Mouse (Mus musculus): ENCODE results near the gene Gm42906. TPM values are rescaled to one million over a fixed set of nuclear protein-coding genes. Genes with fewer than 3 reads are reported as not detected.
A peak's percentile ranks its signal among the peaks of the same experiment; 100 is the strongest.

Gm42906 gene
- polyA plus RNA-seq, 1 experiment from 2014 or later: not detected

- H3K36me3 ChIP-seq (ENCODE audit: poor library complexity, severe bottlenecking): no peaks in the 10 kb centered on the region
- no peak overlapping the region for H3K27ac ChIP-seq
- no peak for ATAC-seq
- H3K9me3 ChIP-seq (replicated peaks): no peaks in the 10 kb centered on the region
- no peak overlapping the region for H3K9ac ChIP-seq
- H3K27me3 ChIP-seq: no peaks in the 10 kb centered on the region
- WGBS: 94% methylated on average over 5 of the region's 5 CpGs
- no peak overlapping the region for H3K4me2 ChIP-seq
- H3K4me1 ChIP-seq: no peaks in the 10 kb centered on the region
- no peak overlapping the region for H3K4me3 ChIP-seq
Measured at GRCm38 (mm10) chr5:151042911-151043310, 385.1 kb downstream of the Gm42906 start.

- Histone ChIP-seq H3K9me3 (replicated peaks) (no peaks in the 10 kb centered on the region), H3K9ac (no peak overlapping the region), H3K36me3 (ENCODE audit: poor library complexity, severe bottlenecking) (no peaks in the 10 kb centered on the region), H3K4me1 (no peaks in the 10 kb centered on the region), H3K27ac (no peak overlapping the region), H3K27me3 (no peaks in the 10 kb centered on the region), H3K4me2 (no peak overlapping the region), H3K4me3 (no peak overlapping the region)
- peak; percentile 24; the same call in 1 of the 2 replicates for ATAC-seq
- 72% methylated on average over 7 of the region's 7 CpGs for WGBS
Measured at GRCm38 (mm10) chr5:151037871-151038270, 390.1 kb downstream of the Gm42906 start.

DNA sequence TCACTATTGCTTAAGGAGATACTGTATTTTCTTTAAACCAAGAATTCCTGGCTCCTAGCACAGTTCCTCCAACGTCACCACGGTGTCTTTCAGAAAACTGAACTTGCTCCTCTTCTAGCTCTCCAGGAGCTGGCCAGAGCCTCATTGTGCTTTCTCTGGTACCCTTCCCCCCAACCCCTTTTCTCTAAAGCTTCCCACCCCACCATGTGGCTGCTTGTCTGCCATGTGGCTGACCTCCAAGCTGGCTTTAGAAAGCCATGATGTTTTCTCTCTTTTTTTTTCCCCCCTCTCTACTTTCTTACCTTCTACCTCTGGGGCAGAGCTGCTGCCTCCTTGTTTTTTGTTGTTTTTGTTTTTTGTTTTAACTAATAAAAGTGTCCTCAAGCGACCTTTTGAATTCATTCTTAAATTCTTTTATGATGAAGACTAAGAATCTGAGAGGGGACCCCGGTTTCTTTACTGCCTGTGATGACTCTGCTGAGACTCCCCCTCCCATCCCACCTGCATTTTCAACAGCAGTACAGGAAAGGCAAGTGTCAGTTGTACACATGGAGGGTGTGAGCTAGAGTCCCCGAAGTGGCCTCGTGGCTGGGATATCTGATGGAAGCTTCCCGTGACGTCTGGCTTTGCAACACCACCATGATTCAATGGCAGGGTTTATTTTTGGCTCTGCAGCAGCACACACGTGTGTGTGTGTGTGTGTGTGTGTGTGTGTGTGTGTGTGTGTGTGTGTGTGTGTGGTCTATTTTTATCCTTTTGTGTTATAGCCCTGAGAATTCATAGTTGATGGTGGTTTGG is 393.0 kb downstream of the Gm42906 start:
- H3K9me3 ChIP-seq (replicated peaks): no peaks in the 10 kb centered on the region
- H3K36me3 ChIP-seq (ENCODE audit: poor library complexity, severe bottlenecking): no peaks in the 10 kb centered on the region
- no peaks in the 10 kb centered on the region for H3K27me3 ChIP-seq
- no peak for ATAC-seq
- no peak overlapping the region for H3K9ac ChIP-seq
- H3K4me2 ChIP-seq: no peak overlapping the region
- 65% methylated on average over 9 of the region's 9 CpGs for WGBS
- H3K27ac ChIP-seq: no peak overlapping the region
- H3K4me3 ChIP-seq: no peak overlapping the region
- H3K4me1 ChIP-seq: no peaks in the 10 kb centered on the region

DNA sequence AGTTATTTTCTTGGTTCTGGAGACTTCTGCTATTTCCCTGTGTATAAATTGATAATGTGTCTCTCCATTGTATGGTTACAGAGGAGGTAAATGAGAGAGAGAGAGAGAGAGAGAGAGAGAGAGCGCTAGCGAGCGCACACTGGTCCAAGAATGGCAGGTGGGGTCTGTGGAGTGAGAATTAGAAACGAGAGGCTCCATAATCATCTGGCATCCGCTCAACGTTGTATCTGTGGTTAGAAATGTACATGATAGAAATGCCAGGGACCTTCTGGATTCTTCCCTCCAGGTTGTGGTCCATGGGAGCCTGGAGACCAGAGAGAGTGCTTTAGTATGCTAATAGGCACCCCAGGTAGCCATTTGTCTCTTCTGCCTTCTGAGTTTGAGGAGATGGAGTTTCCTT is 399.1 kb downstream of the Gm42906 start:
- Histone ChIP-seq H3K4me1 (peaks cover 21% of the 10 kb centered on the region), H3K27ac (0 out of 2 replicates have a peak overlapping the region, but pooled peaks have one; percentile 48), H3K36me3 (ENCODE audit: poor library complexity, severe bottlenecking) (no peaks in the 10 kb centered on the region), H3K27me3 (no peaks in the 10 kb centered on the region), H3K4me2 (no peak overlapping the region), H3K9ac (no peak overlapping the region), H3K4me3 (no peak overlapping the region), H3K9me3 (replicated peaks) (no peaks in the 10 kb centered on the region)
- peak; percentile 31; the same call in 1 of the 2 replicates for ATAC-seq
- 56% methylated on average over 6 of the region's 6 CpGs for WGBS

DNA sequence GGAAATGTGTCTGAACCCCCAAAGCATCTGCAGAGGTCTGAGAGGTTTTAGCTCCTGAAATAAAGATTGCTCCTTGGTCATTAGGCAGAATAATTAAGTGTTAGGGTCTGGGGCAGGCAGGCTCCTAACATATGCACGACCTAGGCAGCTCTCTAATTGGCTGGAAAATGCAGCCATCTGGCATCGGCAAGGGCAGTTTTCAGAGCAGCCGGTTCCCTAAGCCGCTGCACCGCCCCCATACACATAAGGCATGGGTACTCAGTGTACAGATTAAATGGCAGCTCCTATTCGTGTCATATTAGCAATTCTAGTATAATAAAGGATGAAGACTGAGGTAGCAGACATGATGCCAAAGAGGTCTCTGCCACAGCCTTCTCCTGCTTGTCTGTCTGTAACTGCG is 400.8 kb downstream of the Gm42906 start:
- Histone ChIP-seq H3K4me3 (no peak overlapping the region), H3K9ac (no peak overlapping the region), H3K4me2 (no peak overlapping the region), H3K27me3 (no peaks in the 10 kb centered on the region), H3K4me1 (peaks cover 36% of the 10 kb centered on the region), H3K27ac (peak overlapping the region; percentile 80), H3K36me3 (ENCODE audit: poor library complexity, severe bottlenecking) (no peaks in the 10 kb centered on the region), H3K9me3 (replicated peaks) (no peaks in the 10 kb centered on the region)
- WGBS: 20% methylated on average over 7 of the region's 7 CpGs
- peak; percentile 90 for ATAC-seq

- Histone ChIP-seq H3K4me2 (no peak overlapping the region), H3K9ac (no peak overlapping the region), H3K9me3 (replicated peaks) (no peaks in the 10 kb centered on the region), H3K4me3 (no peak overlapping the region), H3K27me3 (no peaks in the 10 kb centered on the region), H3K36me3 (ENCODE audit: poor library complexity, severe bottlenecking) (no peaks in the 10 kb centered on the region), H3K4me1 (peaks cover 36% of the 10 kb centered on the region), H3K27ac (no peak overlapping the region; the same call in 1 of the 2 replicates)
- WGBS: 94% methylated on average over 4 of the region's 4 CpGs
- ATAC-seq: no peak
Measured at GRCm38 (mm10) chr5:151026069-151026468, 401.9 kb downstream of the Gm42906 start.

- H3K9ac ChIP-seq: no peak overlapping the region
- 84% methylated on average over 2 of the region's 2 CpGs for WGBS
- ATAC-seq: no peak
- no peak overlapping the region for H3K27ac ChIP-seq
- peaks cover 43% of the 10 kb centered on the region for H3K4me1 ChIP-seq
- H3K27me3 ChIP-seq: no peaks in the 10 kb centered on the region
- H3K9me3 ChIP-seq (replicated peaks): no peaks in the 10 kb centered on the region
- no peak overlapping the region for H3K4me2 ChIP-seq
- H3K36me3 ChIP-seq (ENCODE audit: poor library complexity, severe bottlenecking): no peaks in the 10 kb centered on the region
- H3K4me3 ChIP-seq: no peak overlapping the region
Measured at GRCm38 (mm10) chr5:151024483-151024882, 403.5 kb downstream of the Gm42906 start.

GRCm38 (mm10) chr5:151023461-151023860 is 404.5 kb downstream of the Gm42906 start:
- H3K4me2 ChIP-seq: peak overlapping the region; percentile 12; the same call in 1 of the 2 replicates
- 7% methylated on average over 8 of the region's 8 CpGs for WGBS

GRCm38 (mm10) chr5:151022939-151023338 is 405.0 kb downstream of the Gm42906 start:
- H3K9me3 ChIP-seq (replicated peaks): no peaks in the 10 kb centered on the region
- H3K9ac ChIP-seq: no peak overlapping the region
- no peak overlapping the region for H3K27ac ChIP-seq
- 0 out of 2 replicates have a peak overlapping the region, but pooled peaks have one; percentile 12 for H3K4me2 ChIP-seq
- no peaks in the 10 kb centered on the region for H3K27me3 ChIP-seq
- 5% methylated on average over 1 of the region's 1 CpGs for WGBS
- H3K4me3 ChIP-seq: no peak overlapping the region
- ATAC-seq: no peak
- no peaks in the 10 kb centered on the region for H3K36me3 ChIP-seq (ENCODE audit: poor library complexity, severe bottlenecking)
- H3K4me1 ChIP-seq: peaks cover 39% of the 10 kb centered on the region

More at GRCm38 (mm10) chr5:151023461-151023860, 404.5 kb downstream of the Gm42906 start:
- 0 out of 2 replicates have a peak overlapping the region, but pooled peaks have one; percentile 14 for H3K27ac ChIP-seq
- H3K36me3 ChIP-seq (ENCODE audit: poor library complexity, severe bottlenecking): no peaks in the 10 kb centered on the region
- H3K4me1 ChIP-seq: peaks cover 43% of the 10 kb centered on the region
- H3K9me3 ChIP-seq (replicated peaks): no peaks in the 10 kb centered on the region
- H3K27me3 ChIP-seq: no peaks in the 10 kb centered on the region
- no peak overlapping the region for H3K4me3 ChIP-seq
- ATAC-seq: no peak
- H3K9ac ChIP-seq: no peak overlapping the region

DNA sequence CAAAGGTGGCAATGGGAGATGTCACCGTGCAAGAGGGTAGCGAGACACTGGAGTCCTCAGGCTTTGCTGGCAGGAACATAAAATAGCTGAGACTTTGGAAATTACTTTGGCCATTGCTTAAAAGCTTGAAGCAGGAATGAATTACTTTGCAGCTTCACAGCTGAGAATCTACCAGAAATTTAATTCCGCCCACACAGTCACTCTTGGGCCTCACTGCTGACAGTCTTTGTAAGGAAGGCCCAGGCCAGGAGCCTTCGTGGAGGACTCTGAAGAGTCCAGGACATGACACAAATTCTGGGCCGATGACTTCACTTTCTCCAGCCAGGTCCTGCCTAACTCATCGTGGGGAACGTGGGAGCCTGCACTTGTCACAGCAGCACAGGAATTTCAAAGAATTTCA is 405.9 kb downstream of the Gm42906 start:
- Histone ChIP-seq H3K9me3 (replicated peaks) (no peaks in the 10 kb centered on the region), H3K4me3 (no peak overlapping the region), H3K4me1 (peaks cover 30% of the 10 kb centered on the region), H3K27me3 (no peaks in the 10 kb centered on the region), H3K9ac (no peak overlapping the region), H3K27ac (no peak overlapping the region), H3K36me3 (ENCODE audit: poor library complexity, severe bottlenecking) (no peaks in the 10 kb centered on the region), H3K4me2 (no peak overlapping the region)
- ATAC-seq: no peak
- WGBS: 87% methylated on average over 7 of the region's 7 CpGs

GRCm38 (mm10) chr5:151020831-151021230 is 407.1 kb downstream of the Gm42906 start:
- Histone ChIP-seq H3K9ac (no peak overlapping the region), H3K36me3 (ENCODE audit: poor library complexity, severe bottlenecking) (no peaks in the 10 kb centered on the region), H3K4me3 (no peak overlapping the region), H3K4me1 (peaks cover 23% of the 10 kb centered on the region), H3K4me2 (no peak overlapping the region), H3K27ac (peak overlapping the region; percentile 21; the same call in 1 of the 2 replicates), H3K9me3 (replicated peaks) (no peaks in the 10 kb centered on the region), H3K27me3 (no peaks in the 10 kb centered on the region)
- 87% methylated on average over 14 of the region's 14 CpGs for WGBS
- ATAC-seq: no peak

GRCm38 (mm10) chr5:151020031-151020820 is 407.7 kb downstream of the Gm42906 start:
- Histone ChIP-seq H3K9me3 (replicated peaks) (no peaks in the 10 kb centered on the region), H3K27me3 (no peaks in the 10 kb centered on the region), H3K4me2 (no peak overlapping the region), H3K4me3 (no peak overlapping the region), H3K27ac (0 out of 2 replicates have a peak overlapping the region, but pooled peaks have one; percentile 21), H3K9ac (no peak overlapping the region), H3K36me3 (ENCODE audit: poor library complexity, severe bottlenecking) (no peaks in the 10 kb centered on the region), H3K4me1 (peaks cover 23% of the 10 kb centered on the region)
- no peak for ATAC-seq
- WGBS: 66% methylated on average over 13 of the region's 13 CpGs

Measured in forebrain, embryonic 13.5 days (tissue).